Mouse (Mus musculus) spleen, postnatal 10 days (tissue): Measurements from ENCODE around the gene Iqce.

Experiments used
- DNase-seq, 2 experiments: peaks; one replicate each; pipeline ENCODE4 v3.0.0; 2021 to 2022; ENCODE audit warnings: low spot score in 2 of 2

The Iqce gene

DNA sequence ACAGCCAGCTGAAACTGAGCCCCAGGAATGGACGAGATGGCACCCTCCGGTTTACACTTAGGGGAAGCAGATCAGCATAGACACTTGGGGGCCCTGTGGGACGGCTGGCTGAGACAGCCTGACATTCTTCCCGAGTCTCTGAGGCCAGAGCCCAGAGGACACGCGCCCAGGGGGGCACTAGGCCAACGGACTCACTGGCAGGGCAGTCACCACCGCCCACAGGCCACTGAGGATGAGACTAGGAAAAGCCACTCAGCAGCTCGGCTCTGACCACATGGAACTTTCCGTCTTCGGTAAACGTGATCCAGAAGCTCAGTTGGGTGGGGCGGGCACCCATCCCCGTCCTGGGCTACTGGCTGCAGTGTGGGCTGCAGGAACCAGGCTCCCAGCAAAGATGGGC, 62.3 kb downstream of the Iqce start:
- DNase-seq: no peak

DNA sequence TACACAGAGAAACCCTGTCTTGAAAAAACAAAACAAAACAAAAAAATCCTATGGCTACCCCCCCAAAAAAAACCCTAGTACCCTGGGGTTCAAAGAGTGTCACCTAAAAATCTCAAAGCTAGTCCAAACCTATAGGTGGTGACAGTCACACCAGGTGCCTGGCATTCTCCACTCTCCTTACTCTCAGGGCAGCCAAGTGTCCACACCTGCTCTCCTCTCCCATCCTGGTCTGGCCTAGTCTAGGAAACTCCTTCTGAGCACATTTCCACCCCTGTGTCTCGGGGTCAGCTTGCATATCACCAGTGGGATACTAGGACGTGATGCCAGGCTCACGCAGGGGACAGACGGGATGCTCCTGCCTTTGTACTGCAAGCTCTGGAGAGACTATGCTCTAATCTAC, 62.9 kb downstream of the Iqce start:
- no peak for DNase-seq

DNA sequence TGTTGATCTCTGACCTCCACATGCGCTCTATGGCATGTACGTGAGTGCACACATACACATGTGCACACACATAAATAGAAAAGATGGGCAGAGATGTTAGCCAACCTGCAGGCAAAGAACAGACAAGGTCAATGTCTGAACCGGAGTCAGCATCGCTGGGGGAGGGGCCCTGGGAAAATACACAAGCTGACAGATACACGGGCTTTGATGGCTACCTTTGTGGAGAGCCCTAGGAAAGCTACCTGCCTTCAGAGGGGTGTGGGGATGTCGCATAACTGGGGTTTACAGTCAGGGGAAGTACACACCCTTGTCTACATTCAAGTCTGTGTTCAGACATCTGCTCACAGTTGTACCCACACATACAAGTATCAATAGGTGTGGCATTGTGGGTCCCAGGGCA, 63.7 kb downstream of the Iqce start:
- DNase-seq: no peak

DNA sequence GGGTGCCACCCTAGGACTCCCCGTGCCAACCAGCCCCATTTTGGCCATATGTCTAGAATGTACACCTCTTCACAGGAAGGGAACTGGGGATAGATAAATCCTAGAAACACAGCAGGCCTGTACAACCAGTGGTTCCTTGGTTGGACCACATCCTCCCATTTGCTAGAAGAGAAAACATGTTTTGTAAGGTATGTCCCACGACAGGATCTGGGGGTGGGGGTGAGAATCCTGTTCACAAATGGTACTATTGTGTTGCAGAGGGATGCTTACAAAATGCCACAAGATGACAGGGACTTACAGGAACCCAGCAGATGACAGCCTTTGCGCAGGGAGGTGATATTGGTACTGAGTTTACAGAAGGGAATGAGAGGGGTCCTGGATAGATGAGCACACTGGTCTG, 64.2 kb downstream of the Iqce start:
- no peak for DNase-seq

DNA sequence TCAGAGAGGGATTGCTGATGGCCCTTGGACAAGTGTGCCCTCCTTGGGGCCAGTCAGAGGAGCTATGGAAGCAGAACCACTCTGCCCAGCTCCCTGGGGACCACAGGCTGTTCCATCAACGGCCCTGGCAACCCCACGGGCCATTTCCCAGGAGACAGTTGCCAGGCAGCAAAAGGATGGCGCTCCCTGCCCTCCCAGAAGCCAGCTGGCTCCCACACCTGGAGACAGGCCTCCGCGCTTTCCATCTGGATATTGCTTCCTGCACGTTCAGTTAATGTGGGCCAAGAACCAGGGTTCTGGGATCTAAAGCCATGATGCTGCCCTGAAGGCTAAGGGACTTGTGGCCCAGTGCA, 65.1 kb downstream of the Iqce start:
- DNase-seq: peak in 1 of 2 experiments; percentile 24

DNA sequence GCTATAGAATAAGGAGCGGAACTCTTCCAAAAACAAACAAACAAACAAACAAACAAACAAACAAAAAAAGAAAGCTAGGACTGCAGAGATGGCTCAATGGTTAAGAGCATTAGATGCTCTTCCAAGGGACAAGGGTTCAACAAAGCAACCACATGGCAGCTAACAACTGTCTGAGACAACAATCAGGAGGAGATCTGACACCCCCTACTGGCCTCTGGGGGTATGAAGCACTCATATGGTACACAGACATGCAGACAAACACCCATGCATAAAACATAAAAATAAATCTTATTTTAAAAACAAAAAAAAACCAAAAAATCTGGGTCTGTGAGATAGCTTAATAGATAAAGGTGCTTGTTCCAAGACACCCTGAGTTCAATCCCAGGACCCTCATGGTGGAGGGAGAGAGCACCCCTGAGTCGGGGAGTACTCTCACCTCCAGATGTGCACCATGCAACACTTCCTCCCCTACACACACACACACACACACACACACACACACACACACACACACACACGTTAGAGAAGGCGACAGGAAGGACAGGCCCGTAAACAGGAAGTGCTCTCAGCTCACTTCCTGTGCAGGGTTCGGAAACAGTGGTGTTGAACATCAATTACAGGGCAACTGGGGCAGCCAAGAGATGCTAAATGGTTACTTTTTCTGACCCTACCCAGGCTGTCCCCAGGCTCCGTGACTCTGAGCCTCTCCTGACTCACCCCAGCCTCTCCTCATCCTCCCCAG, 65.7 kb downstream of the Iqce start:
- peak in 1 of 2 experiments; percentile 55 for DNase-seq

DNA sequence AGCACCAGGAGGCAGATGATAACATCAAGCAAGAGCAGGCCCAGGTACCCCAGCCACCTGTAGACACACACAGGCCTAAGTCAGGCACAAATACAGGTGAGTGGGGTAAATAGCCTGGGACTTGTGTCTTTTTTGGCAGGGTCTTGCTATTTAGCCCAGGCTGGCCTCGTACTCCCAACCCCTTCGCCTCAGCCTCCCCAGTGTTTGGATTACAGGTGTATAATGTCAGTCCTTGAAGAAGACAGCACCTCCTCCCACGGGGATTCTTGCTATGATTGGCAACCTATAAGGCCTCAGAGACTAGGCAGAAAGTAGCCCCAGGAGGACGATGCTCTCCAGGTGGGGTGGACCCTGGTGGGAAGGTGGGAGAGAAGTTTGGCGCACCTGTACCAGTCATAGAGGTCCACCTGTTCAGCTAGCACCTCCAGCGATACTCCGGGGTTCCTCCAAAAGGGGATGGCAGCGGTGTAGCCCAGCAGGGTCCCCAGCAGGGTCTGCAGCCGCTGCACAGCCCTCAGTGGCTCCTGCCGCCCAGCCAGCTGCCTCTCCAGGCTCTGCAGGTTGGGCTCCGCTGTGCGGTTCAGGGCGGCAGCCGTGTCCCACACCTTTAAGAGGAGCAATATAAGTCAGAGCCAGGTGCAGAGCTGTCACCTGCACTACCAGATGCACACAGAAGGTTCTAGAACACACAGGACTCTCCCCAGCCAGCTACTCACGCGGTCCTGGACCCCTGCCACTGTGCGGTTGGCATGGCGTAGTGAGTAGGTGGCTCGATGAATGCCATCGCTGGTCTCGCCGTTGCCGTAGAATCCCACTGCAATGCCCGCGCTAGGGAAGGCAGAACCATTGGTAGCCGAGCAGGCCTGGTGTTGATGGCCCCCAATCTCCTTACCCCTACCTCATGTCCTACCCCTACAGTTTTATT, 67.1 kb downstream of the Iqce start:
- DNase-seq: no peak

DNA sequence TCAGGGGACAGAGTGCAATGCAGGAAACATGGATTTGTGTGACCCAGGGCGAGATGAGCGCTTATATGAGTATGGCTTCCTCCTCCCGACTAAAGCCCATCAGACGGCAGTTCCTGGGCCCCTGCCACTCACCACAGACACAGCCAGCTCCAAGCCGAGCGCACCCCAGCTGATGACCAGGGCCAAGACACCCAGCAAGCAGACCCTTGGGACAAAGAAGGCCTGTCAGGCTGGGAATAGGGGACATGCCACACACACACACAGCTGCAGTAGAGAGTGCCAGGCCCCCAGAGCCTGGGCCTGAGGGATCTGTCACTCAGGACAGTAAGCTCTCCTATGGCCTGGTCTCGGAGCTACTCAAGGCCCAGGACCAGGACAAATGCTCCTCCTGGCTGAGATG, 68.7 kb downstream of the Iqce start:
- DNase-seq: no peak

DNA sequence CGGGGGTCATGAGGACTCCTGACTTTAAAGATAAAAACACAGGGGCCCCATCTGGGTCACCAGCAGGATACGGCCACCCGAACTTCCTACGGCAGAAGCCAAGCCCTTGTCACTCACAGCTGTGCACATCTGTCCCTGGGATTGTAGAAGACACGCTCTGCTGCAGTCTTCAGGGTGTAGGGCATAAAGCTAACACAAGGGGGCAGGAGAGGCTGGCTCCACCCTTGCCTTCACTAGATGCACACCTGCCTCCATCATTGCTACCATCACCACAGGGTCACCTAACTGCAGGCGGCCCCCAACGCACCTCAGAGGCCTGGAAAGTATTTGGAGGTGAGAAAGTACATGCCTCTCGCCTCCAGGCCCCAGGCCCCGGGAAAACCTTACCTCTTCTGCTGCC, 73.2 kb downstream of the Iqce start:
- DNase-seq: peak; percentile 34 to 63

DNA sequence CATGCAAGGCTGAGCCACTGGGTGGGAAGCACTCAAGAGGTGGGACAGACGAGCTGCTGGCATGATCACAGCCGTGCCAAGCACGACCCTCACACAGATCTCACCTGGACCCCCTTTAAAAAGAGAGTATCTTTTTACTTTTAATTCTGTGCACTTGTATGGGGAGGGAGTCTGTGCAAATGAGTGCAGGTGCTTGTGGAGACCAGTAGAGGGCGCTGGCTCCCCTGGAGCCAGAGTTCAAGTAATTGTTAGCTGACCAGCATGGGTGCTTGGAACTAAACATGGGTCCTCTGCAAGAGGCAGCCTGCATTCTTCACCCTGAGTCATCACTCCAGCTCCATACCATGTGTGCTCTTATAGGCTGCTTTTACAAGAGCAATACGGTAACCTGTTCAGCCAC, 74.6 kb downstream of the Iqce start:
- no peak for DNase-seq

DNA sequence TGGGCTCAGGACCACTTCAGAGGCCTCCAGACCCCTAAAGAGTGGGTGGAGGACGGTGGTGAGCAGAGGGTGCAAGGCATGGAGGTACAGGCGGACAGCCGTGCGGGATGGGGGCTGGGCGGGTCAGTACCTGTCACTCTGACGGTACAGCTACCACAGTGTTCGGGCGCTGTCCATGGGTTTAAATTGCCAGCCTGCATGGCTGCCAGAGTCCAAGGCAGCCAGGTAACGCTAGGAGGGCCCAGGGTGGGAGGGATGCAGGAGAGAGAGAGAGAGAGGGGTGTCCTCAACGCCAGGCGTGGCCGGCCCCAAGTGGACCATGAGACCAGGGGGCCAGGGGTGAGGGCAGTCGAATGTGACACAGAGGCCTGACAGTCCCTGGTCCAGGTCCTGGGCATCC, 77.2 kb downstream of the Iqce start:
- no peak for DNase-seq

DNA sequence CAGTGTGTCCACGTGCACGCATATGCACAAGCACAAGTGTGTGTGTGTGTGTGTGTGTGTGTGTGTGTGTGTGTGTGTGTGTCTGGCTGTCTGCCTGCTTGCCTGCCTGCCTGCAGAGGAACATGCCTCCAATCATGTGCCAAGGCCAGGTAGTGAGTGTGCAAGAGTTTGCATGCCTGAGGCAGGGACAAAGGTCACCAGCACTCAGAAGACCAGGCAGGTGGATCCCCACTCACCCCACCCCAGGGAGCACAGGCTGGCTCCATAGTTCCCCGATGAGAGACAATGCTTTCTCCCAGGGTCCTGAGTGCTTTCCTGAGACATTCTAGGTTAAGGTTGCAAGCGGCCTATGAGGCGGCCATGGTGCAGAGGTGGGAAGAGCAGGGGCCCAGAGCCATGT, 77.9 kb downstream of the Iqce start:
- DNase-seq: no peak

DNA sequence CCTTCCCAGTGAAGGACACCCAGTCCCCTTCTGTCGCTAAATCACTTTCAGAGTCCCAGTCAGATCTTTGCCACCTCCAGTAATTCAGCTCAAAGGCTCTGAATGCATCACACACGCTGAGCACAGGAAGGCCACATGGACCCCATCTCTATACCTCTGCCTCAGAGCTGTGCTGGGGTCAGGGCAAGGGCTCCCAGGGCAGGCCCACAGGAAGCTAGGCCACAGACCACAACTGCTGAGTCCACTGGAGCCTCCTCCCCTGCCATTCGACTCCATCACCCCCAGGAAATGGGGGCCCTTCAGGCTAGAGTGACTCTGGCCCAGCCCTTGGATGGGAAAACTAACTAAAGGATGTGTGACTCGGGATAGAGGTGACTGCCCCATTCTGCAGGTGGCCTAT, 78.4 kb downstream of the Iqce start:
- DNase-seq: no peak

DNA sequence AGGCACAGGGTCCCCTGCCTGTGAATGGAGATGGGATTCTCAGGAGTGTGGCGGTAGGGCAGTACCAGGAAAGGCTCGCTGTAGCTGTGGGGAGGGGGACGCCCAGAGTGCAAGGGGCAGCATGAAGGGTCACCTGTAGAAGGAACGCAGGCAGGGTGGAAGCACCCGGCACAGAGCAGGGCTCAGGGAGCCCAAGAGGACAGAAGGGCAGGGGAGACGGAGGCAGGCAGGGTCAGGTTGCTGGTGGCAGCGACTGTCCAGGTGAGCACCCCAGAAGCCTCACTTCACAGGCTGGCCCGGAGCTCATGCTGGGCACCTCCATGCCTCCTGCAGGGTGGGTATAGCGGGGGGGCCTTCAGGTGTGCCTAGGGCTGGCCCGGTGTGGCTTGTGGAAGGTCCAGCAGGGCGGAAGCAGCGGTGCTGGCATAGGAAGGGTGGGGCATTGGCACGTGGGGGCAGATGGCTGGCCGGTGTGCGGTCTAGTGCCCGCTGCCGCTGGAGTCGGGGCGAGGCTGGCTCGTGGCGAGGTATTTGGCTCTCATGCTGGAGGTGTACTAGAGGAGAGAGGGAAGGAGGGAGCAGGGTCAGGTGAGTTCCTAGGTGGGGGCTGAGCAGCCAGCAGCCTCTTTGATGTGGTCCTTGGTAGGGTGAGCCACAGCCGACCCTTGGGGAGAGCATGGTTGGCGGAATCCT, 79.1 kb downstream of the Iqce start:
- no peak for DNase-seq

DNA sequence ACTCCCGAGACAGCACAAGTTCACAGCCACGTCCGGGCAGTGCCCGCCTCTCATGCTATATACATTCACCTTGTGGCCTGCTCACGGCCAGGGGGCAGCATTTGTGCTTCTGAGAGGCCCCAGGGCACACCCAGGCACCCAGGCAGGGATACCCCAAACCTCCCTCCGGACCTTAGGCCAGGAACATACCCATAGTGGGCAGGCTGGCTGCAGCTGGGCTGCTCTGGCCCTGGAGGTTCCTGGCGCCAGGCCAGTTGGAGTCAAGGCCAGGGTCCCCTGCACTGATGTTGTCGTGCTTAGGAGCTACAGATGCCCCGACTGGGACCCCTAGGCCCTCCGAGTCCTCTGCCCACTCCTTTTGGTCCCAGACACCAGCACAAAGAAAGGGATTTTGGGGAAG, 80.7 kb downstream of the Iqce start:
- DNase-seq: no peak

DNA sequence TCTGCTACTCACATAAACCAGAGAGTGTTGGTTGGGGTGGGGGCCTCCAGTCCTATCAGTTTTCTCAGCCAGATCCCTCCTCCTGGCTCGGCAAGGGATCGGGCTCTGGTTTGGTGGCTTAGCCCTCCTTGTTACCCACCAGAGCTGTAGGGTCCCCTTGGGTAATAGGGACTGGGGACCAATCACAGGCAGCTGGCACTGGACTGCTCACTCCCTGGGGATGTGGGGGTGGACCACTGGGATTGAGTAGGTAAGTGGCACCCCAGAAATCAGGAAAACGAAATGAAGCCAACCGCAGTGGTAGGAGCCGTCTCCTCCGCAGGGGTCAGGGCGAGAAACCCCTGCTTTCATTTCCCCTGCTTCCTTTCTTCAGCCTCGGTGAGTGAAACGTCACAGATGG, 81.1 kb downstream of the Iqce start:
- DNase-seq: no peak

DNA sequence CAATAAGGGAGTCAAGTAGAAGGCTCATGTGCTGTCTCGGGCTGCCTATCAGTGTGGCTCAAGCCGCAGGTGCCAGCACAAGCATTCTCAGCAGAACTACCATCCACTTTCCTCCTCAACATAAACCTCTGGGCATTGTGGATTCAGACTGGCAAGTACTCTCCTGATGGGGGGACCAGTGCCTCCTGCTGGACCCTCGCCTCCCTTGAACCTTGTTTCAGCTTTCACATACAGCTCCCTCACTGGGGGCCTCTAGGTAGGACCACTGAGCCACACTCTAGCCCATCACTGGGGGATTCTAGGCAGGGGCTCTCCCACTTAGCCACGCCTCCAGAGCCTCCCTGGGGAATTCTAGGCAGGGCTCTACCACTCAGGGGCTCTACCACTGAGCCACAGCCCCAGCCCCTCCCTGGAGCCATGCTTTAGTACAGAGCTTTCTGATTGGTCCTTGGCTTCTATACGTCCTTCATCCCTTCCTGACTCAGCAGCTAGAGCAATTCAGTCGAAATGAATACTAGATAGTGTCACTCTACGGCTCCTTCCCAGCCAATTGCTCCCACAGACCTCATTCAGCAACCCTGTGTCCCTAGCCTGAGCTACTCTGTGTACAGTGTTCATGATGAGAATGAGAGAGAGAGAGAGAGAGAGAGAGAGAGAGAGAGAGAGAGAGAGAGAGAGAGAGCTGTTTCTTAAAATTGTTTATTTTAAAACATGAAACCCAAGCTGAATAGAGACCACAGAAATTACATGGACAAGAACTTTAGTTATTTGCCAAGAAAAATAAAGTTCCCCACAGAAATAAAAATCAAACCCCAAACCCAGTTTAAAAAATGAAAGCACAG, 82.1 kb downstream of the Iqce start:
- DNase-seq: no peak

DNA sequence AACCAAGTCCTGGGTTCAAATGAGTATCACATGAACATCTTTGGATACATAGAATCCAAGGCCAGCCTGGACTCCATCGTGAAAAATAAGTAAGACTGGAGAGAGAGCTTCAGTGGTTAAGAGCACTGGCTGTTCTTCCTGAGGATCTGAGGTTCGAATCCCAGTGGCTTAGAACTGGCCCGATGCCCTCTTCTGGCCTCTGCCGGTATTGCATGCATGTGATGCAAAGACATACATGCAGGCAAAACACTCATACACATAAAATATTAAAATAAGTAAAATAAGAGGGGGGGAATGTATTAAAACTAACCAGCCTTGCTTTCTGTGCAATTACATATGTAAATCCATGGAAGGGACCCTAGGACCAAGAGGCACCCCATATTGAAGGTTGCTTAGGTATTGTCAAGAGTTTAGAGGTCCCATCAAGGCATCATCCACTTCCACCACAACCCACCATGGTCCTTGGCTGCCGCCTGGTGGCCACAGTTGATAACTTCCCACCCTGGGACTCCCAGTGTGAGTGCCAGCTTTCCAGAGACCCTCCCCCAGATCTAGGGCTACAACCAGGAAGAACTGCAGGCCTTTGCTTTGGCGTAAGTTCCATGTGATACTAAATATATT, 82.9 kb downstream of the Iqce start:
- peak; percentile 83 to 90 for DNase-seq

DNA sequence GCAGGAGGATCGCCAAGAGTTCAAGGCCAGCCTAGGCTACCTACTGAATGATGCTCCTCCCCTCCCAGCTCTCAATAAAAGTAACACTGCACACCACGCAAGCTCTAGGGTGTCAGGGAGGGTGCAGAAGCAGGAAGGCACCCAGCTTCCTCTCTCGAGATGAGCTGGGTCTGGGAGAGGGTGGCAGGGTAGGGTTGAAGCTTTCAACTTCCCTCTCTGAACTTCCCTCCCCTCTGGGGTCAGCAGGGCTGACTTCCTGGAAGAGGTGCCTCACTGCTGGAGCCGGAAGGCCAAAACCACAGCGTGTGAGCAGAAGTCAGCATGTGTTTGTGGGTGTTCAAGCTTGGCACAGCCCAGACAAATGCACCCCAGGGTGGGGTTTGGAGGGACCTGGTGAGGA, 84.5 kb downstream of the Iqce start:
- DNase-seq: peak; percentile 60 to 77

DNA sequence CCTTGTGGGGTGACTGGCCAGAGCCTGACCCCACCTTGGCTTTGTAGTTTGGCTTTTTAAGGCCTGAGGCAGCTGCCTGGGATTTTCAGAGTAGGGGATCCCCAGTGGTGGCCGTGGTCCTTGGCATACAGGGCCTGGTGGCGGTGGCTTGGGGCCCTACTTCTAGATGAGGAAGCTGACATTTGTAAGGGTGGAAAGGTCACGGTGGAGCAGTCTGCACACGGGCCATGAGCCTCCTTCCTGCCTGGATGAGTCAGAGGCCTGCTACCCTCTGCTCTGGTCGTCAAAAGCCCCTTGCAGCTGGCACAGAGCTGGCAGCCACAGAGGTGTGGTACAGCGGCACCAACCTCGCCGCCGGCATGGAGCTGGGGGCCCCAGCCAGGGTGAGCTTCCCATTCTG, 85.5 kb downstream of the Iqce start:
- peak; percentile 50 to 65 for DNase-seq

DNA sequence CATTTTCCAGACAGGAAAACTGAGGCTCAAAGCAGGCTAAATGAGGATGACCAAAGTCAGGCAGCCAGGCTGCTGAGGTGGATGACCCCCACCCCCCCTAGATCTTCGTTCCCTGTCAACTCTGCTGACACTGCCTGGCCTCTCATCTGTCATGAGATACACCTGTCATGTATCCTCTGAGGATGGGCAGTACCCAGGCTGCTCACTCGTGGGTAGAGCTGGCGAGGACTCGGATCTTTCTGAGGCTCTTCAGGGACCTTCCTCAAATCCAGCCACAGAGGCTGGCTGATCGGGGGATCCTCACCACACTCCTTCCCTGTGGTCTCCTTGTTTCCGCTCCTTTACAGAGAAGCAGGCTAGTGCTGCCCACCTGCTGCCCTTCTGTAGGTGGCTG, 86.1 kb downstream of the Iqce start:
- no peak for DNase-seq
